Mouse (Mus musculus) C2C12 (cell line): ENCODE data around the gene Scarb1.

ENCODE experiments used
- CTCF ChIP-seq: IDR thresholded peaks from one replicate; pipeline ENCODE4 v1.5.1; 2011; ENCODE audit not compliant: control insufficient read depth, insufficient read depth, insufficient read length
- MAX ChIP-seq: IDR thresholded peaks from one replicate; pipeline ENCODE4 v1.6.1; 2011; ENCODE audit warnings: mild to moderate bottlenecking, control low read depth
- USF1 ChIP-seq: IDR thresholded peaks from one replicate; pipeline ENCODE4 v1.6.1; 2011; ENCODE audit warnings: low read depth, mild to moderate bottlenecking, control low read depth, moderate library complexity

DNA sequence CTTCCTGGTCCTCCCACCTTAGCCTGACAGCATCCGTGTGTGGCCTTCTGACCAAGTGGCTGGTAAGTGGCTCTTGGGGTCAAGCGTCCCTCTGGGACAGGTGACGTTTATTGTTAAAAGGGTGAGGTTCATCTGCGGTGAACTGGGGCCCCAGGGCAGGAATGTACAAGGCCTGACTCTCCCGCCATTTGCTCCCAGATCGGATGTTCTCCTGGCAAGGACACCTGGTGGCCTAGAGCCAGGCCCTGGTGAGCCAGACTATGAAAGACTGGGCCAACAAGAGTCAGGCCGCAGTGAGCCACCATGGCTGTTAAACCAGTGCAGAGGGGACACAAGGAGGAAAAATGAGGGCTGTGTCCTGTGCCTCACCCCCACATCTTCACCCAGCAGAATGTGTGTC, 98.8 kb downstream of the Scarb1 start:
- TF ChIP-seq MAX (no peak), CTCF (no peak), USF1 (no peak)
